Mouse (Mus musculus): ENCODE results near the gene Ptprk.
A peak's percentile ranks its signal among the peaks of the same experiment; 100 is the strongest.

The Ptprk gene

GRCm38 (mm10) chr10:28112826-28113589 is 38.4 kb downstream of the Ptprk start:
- DNase-seq (ENCODE audit: low spot score in 2 of 2) = no peak

GRCm38 (mm10) chr10:28113879-28114278 is 39.3 kb downstream of the Ptprk start:
- peak in 1 of 2 experiments; percentile 38 for DNase-seq (ENCODE audit: low spot score in 2 of 2)

GRCm38 (mm10) chr10:28116982-28117381 is 42.4 kb downstream of the Ptprk start:
- DNase-seq (ENCODE audit: low spot score in 2 of 2) = no peak

- no peak for DNase-seq (ENCODE audit: low spot score in 2 of 2)
Observed at GRCm38 (mm10) chr10:28118783-28119365, 44.3 kb downstream of the Ptprk start.

- no peak for DNase-seq (ENCODE audit: low spot score in 2 of 2)
Observed at GRCm38 (mm10) chr10:28123881-28124280, 49.3 kb downstream of the Ptprk start.

GRCm38 (mm10) chr10:28128011-28128410 is 53.4 kb downstream of the Ptprk start:
- DNase-seq (ENCODE audit: low spot score in 2 of 2) = peak; percentile 19 to 20

GRCm38 (mm10) chr10:28128450-28128849 is 53.8 kb downstream of the Ptprk start:
- DNase-seq (ENCODE audit: low spot score in 2 of 2) = no peak

- no peak for DNase-seq (ENCODE audit: low spot score in 2 of 2)
Observed at GRCm38 (mm10) chr10:28130422-28130821, 55.8 kb downstream of the Ptprk start.

GRCm38 (mm10) chr10:28133770-28134169 is 59.1 kb downstream of the Ptprk start:
- no peak for DNase-seq (ENCODE audit: low spot score in 2 of 2)

GRCm38 (mm10) chr10:28138399-28138798 is 63.8 kb downstream of the Ptprk start:
- no peak for DNase-seq (ENCODE audit: low spot score in 2 of 2)

GRCm38 (mm10) chr10:28144459-28144858 is 69.8 kb downstream of the Ptprk start:
- no peak for DNase-seq (ENCODE audit: low spot score in 2 of 2)

- DNase-seq (ENCODE audit: low spot score in 2 of 2) = no peak
Observed at GRCm38 (mm10) chr10:28145326-28145725, 70.7 kb downstream of the Ptprk start.

GRCm38 (mm10) chr10:28155688-28156685 is 81.4 kb downstream of the Ptprk start:
- no peak for DNase-seq (ENCODE audit: low spot score in 2 of 2)

GRCm38 (mm10) chr10:28159716-28160115 is 85.1 kb downstream of the Ptprk start:
- DNase-seq (ENCODE audit: low spot score in 2 of 2) = no peak

- DNase-seq (ENCODE audit: low spot score in 2 of 2) = no peak
Observed at GRCm38 (mm10) chr10:28161306-28161705, 86.7 kb downstream of the Ptprk start.

- no peak for DNase-seq (ENCODE audit: low spot score in 2 of 2)
Observed at GRCm38 (mm10) chr10:28164250-28164649, 89.6 kb downstream of the Ptprk start.

GRCm38 (mm10) chr10:28164746-28165145 is 90.1 kb downstream of the Ptprk start:
- DNase-seq (ENCODE audit: low spot score in 2 of 2) = no peak

- DNase-seq (ENCODE audit: low spot score in 2 of 2) = no peak
Observed at GRCm38 (mm10) chr10:28166610-28167009, 92.0 kb downstream of the Ptprk start.

GRCm38 (mm10) chr10:28167097-28167496 is 92.5 kb downstream of the Ptprk start:
- DNase-seq (ENCODE audit: low spot score in 2 of 2) = no peak

- DNase-seq (ENCODE audit: low spot score in 2 of 2) = no peak
Observed at GRCm38 (mm10) chr10:28171196-28171595, 96.6 kb downstream of the Ptprk start.

- DNase-seq (ENCODE audit: low spot score in 2 of 2) = no peak
Observed at GRCm38 (mm10) chr10:28178876-28179275, 104.3 kb downstream of the Ptprk start.

- DNase-seq (ENCODE audit: low spot score in 2 of 2) = no peak
Observed at GRCm38 (mm10) chr10:28182081-28182480, 107.5 kb downstream of the Ptprk start.
